1 mouse cellular context compared by ENCODE assay signal in the genomic region with DNA sequence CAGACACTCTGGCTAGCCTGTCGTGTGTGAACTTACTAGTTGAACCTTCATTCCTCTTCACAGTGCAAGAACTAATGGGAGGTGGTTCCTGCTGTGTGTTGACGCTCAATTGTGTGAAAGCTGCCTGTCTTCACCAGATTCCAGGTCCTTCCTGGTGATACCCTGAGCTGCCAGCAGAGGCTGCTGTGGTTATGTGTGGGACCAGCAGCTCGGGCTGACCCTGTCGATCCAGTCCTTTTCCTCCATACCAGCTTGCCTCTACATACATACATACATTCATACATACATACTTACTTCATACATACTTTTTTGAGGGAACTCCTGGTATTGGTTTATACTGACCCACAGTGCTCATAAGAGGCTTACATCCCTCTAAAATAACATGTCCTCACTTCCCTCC.
TF ChIP-seq lines count a peak whose summit lies in the region.

No protein-coding gene starts in this region.

TF ChIP-seq in C2C12, 6 proteins besides CTCF, POLR2A, EP300 and RAD21 (continued from another document):
- TF ChIP-seq MYOD1 (IDR thresholded peaks at IDR 0.05; ENCODE audit: control insufficient read depth, insufficient read length, low read depth), result no peak
- no peak for TF ChIP-seq MYOG (IDR thresholded peaks at IDR 0.05; ENCODE audit: control insufficient read depth, extremely low read depth, insufficient read length)
- no peak for TF ChIP-seq USF1 (IDR thresholded peaks at IDR 0.05; ENCODE audit: low read depth)
